Mouse (Mus musculus) myocyte (in vitro differentiated cells): Measurements from ENCODE around the gene Fen1.

Experiments
- E2F4 ChIP-seq: IDR thresholded peaks from one replicate; pipeline ENCODE4 v1.6.1; 2011; ENCODE audit warnings: mild to moderate bottlenecking, control low read depth, moderate library complexity; ENCODE audit not compliant: insufficient read depth
- MAX ChIP-seq: IDR thresholded peaks from one replicate; pipeline ENCODE4 v1.6.1; 2011; ENCODE audit warnings: low read depth, mild to moderate bottlenecking, control low read depth
- POLR2A ChIP-seq: IDR thresholded peaks from one replicate; pipeline ENCODE4 v1.6.1; 2011; ENCODE audit warnings: low read depth, mild to moderate bottlenecking, control low read depth, moderate library complexity; ENCODE audit not compliant: insufficient read length
- POLR2AphosphoS2 ChIP-seq: IDR thresholded peaks from one replicate; pipeline ENCODE4 v1.6.1; 2011; ENCODE audit warnings: low read depth, control low read depth; ENCODE audit not compliant: insufficient read length
- TCF12 ChIP-seq: IDR thresholded peaks from one replicate; pipeline ENCODE4 v1.6.1; 2011; ENCODE audit warnings: mild to moderate bottlenecking, control low read depth; ENCODE audit not compliant: poor library complexity, insufficient read depth, severe bottlenecking

GRCm38 (mm10) chr19:10188281-10188811, 15.6 kb downstream of the Fen1 start:
- TF ChIP-seq E2F4 (no peak), POLR2AphosphoS2 (no peak), POLR2A (no peak), TCF12 (no peak), MAX (no peak)
